Mouse (Mus musculus): Measurements from ENCODE around the gene Cep57. TPM values are rescaled to one million over a fixed set of nuclear protein-coding genes. Genes with fewer than 3 reads are reported as not detected.

Cep57 gene
- polyA plus RNA-seq, 1 experiment from 2014 or later = 26.5 TPM

- H3K4me3 ChIP-seq (ENCODE audit: low read depth, low read length) = no peak overlapping the region
- H3K4me1 ChIP-seq (replicated peaks; ENCODE audit: control insufficient read depth, insufficient read depth, low read length) = no peaks in the 10 kb centered on the region
- peaks cover 8% of the 10 kb centered on the region for H3K36me3 ChIP-seq (ENCODE audit: control insufficient read depth, insufficient read depth)
- no peak for TF ChIP-seq CTCF (IDR thresholded peaks at IDR 0.05; ENCODE audit: low read depth)
- no peak overlapping the region for H3K9ac ChIP-seq (ENCODE audit: low read depth, low read length)
- no peak for ATAC-seq
- H3K4me2 ChIP-seq (replicated peaks; ENCODE audit: low read depth) = no peak overlapping the region
- H3K27me3 ChIP-seq (replicated peaks; ENCODE audit: control insufficient read depth, insufficient read depth, low read length) = no peaks in the 10 kb centered on the region
- 98% methylated on average over 1 of the region's 1 CpGs for WGBS
- no peak overlapping the region for H3K27ac ChIP-seq (ENCODE audit: low read depth, low read length)
- no peaks in the 10 kb centered on the region for H3K9me3 ChIP-seq (ENCODE audit: control insufficient read depth)
Measured at GRCm38 (mm10) chr9:13781985-13782384, 44.9 kb downstream of the Cep57 start.

- Histone ChIP-seq H3K9me3 (ENCODE audit: control insufficient read depth) (no peaks in the 10 kb centered on the region), H3K9ac (ENCODE audit: low read depth, low read length) (no peak overlapping the region), H3K4me1 (replicated peaks; ENCODE audit: control insufficient read depth, insufficient read depth, low read length) (no peaks in the 10 kb centered on the region), H3K27ac (ENCODE audit: low read depth, low read length) (no peak overlapping the region), H3K27me3 (replicated peaks; ENCODE audit: control insufficient read depth, insufficient read depth, low read length) (no peaks in the 10 kb centered on the region), H3K36me3 (ENCODE audit: control insufficient read depth, insufficient read depth) (no peaks in the 10 kb centered on the region), H3K4me3 (ENCODE audit: low read depth, low read length) (no peak overlapping the region), H3K4me2 (replicated peaks; ENCODE audit: low read depth) (no peak overlapping the region)
- ATAC-seq = no peak
- WGBS = 81% methylated on average over 1 of the region's 1 CpGs
- no peak for TF ChIP-seq CTCF (IDR thresholded peaks at IDR 0.05; ENCODE audit: low read depth)
Measured at GRCm38 (mm10) chr9:13774732-13775131, 52.2 kb downstream of the Cep57 start.

GRCm38 (mm10) chr9:13766570-13766969, 60.3 kb downstream of the Cep57 start:
- 92% methylated on average over 7 of the region's 7 CpGs for WGBS
- H3K4me2 ChIP-seq (replicated peaks; ENCODE audit: low read depth) = no peak overlapping the region
- no peak overlapping the region for H3K4me3 ChIP-seq (ENCODE audit: low read depth, low read length)
- no peak overlapping the region for H3K27ac ChIP-seq (ENCODE audit: low read depth, low read length)
- H3K4me1 ChIP-seq (replicated peaks; ENCODE audit: control insufficient read depth, insufficient read depth, low read length) = no peaks in the 10 kb centered on the region
- H3K9me3 ChIP-seq (ENCODE audit: control insufficient read depth) = no peaks in the 10 kb centered on the region
- H3K9ac ChIP-seq (ENCODE audit: low read depth, low read length) = no peak overlapping the region
- no peaks in the 10 kb centered on the region for H3K36me3 ChIP-seq (ENCODE audit: control insufficient read depth, insufficient read depth)
- ATAC-seq = no peak
- TF ChIP-seq CTCF (IDR thresholded peaks at IDR 0.05; ENCODE audit: low read depth) = no peak
- no peaks in the 10 kb centered on the region for H3K27me3 ChIP-seq (replicated peaks; ENCODE audit: control insufficient read depth, insufficient read depth, low read length)

DNA sequence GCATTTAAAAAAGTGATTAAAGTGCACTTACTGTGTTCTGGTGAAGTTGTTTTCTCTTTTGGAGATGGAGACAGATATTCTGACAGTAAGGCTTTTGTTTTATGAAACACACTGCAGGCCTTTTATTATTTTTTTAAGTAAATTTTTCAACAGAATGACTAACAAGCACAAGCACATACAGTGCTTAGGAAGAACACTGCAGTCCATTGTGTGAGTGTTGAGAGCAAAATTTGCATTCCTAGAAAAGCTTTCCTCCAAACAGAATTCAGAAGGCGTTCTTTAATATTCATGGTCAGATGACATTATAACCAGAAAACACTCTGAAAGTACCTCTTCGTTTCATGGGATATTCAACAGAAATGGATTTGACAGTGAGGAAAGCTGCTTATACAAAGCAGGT, 61.3 kb downstream of the Cep57 start:
- Histone ChIP-seq H3K27ac (ENCODE audit: low read depth, low read length) (no peak overlapping the region), H3K27me3 (replicated peaks; ENCODE audit: control insufficient read depth, insufficient read depth, low read length) (no peaks in the 10 kb centered on the region), H3K9ac (ENCODE audit: low read depth, low read length) (no peak overlapping the region), H3K36me3 (ENCODE audit: control insufficient read depth, insufficient read depth) (no peaks in the 10 kb centered on the region), H3K4me2 (replicated peaks; ENCODE audit: low read depth) (no peak overlapping the region), H3K9me3 (ENCODE audit: control insufficient read depth) (no peaks in the 10 kb centered on the region), H3K4me3 (ENCODE audit: low read depth, low read length) (no peak overlapping the region), H3K4me1 (replicated peaks; ENCODE audit: control insufficient read depth, insufficient read depth, low read length) (no peaks in the 10 kb centered on the region)
- ATAC-seq = no peak
- no peak for TF ChIP-seq CTCF (IDR thresholded peaks at IDR 0.05; ENCODE audit: low read depth)
- 79% methylated on average over 2 of the region's 2 CpGs for WGBS

GRCm38 (mm10) chr9:13760430-13760829, 66.5 kb downstream of the Cep57 start:
- no peaks in the 10 kb centered on the region for H3K9me3 ChIP-seq (ENCODE audit: control insufficient read depth)
- no peak overlapping the region for H3K4me3 ChIP-seq (ENCODE audit: low read depth, low read length)
- H3K4me2 ChIP-seq (replicated peaks; ENCODE audit: low read depth) = no peak overlapping the region
- WGBS = 88% methylated on average over 3 of the region's 3 CpGs
- no peaks in the 10 kb centered on the region for H3K4me1 ChIP-seq (replicated peaks; ENCODE audit: control insufficient read depth, insufficient read depth, low read length)
- TF ChIP-seq CTCF (IDR thresholded peaks at IDR 0.05; ENCODE audit: low read depth) = no peak
- ATAC-seq = no peak
- H3K27ac ChIP-seq (ENCODE audit: low read depth, low read length) = no peak overlapping the region
- no peaks in the 10 kb centered on the region for H3K27me3 ChIP-seq (replicated peaks; ENCODE audit: control insufficient read depth, insufficient read depth, low read length)
- H3K9ac ChIP-seq (ENCODE audit: low read depth, low read length) = no peak overlapping the region
- no peaks in the 10 kb centered on the region for H3K36me3 ChIP-seq (ENCODE audit: control insufficient read depth, insufficient read depth)

Other genes starting within 250 kb of the Cep57 start
- 32.1 and 32.8 TPM in 2 replicates for gene Mtmr2, start 78.7 kb downstream of the Cep57 start, polyA plus RNA-seq (2015; fragmentation: Nextera tagmentation; extraction: Ambion mirVana)
- 10.9 and 11.9 TPM in 2 replicates for gene Fam76b, start 609 bp upstream of the Cep57 start, polyA plus RNA-seq (2015; fragmentation: Nextera tagmentation; extraction: Ambion mirVana)